Mouse (Mus musculus): Measurements from ENCODE around the gene Cacna1e.
A peak's percentile ranks its signal among the peaks of the same experiment; 100 is the strongest.

Gene Cacna1e

GRCm38 (mm10) chr1:154491071-154491470 is 393.2 kb downstream of the Cacna1e start:
- no peak for DNase-seq

- DNase-seq, result no peak
Measured at GRCm38 (mm10) chr1:154476671-154477070, 407.6 kb downstream of the Cacna1e start.

DNA sequence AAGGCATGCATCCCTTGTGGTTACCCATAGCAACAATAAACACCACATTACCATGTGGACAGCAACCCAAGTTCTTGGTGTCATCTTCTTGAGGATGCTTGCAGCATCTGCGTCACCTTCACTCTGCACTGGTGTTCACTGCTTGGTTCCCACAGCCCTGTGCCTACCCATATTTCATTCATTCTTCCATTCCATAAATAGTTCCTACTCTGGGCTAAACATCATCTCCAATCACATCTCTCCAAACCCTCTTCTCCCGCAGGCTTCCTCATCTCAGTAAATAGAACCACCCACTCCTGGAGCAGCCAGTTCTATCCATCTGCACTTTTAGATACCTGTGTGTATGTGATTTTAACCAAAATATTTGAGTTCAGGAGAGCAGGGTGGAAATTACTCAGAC is 408.6 kb downstream of the Cacna1e start:
- DNase-seq, result no peak

- DNase-seq, result no peak
Measured at GRCm38 (mm10) chr1:154474156-154474555, 410.1 kb downstream of the Cacna1e start.

GRCm38 (mm10) chr1:154467265-154467664 is 417.0 kb downstream of the Cacna1e start:
- no peak for DNase-seq

DNA sequence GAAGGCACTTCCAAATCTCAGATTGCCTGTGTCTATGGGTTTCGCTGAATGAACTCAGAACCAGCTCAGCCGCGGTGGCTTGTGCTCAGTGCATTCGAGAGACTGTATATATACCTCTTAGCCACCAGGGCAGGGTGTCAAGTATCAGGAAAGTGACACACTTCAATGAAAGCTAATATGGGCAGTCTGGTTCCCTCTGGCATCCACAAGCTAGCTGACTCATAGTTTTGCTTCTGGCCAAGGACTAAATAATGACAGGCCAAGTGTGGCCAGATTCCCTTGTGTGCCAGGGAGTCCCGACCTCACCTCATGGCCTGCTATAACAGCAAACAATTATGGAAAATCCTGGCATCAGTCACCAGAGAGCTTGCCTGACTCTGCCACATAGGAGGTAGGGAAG is 422.8 kb downstream of the Cacna1e start:
- DNase-seq, result no peak

DNA sequence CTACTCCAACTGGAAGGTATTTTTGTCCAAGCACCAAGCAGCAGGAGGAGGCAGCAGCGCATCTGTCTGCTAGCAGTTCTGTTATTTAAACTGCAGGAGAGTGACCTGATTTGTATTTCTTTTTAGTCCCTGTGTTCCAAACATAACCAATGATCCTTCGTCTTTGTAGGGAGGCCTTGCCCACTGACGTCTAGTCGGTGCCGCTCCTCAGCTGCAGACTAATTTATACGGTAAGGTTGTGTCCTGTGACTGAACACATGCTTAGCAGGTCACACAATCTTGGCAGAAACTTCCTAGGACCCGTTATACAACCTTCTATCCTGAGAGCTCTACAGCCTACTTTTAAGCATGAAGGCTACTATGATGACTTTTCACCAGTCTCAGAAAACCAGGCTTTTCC is 424.2 kb downstream of the Cacna1e start:
- no peak for DNase-seq

DNA sequence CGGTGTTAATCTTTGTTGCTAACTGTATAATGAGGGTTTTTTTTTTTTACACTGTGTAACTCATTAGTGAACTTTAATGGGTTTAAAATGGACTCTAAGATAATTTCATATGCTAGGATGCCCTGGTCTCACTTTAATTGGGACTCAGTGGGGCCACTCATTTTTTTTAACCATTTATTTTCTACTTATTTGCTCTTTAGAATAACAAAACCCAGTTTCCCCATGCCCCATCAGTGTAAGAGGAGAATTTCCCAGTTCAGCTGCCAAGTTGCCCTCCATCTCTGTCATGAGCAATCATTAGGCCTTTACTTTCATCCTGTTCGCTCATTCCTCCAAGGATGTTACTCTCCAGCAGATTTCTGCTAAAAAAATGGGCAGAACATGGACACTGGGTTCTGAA is 425.7 kb downstream of the Cacna1e start:
- no peak for DNase-seq

GRCm38 (mm10) chr1:154450799-154451198 is 433.5 kb downstream of the Cacna1e start:
- no peak for DNase-seq

DNA sequence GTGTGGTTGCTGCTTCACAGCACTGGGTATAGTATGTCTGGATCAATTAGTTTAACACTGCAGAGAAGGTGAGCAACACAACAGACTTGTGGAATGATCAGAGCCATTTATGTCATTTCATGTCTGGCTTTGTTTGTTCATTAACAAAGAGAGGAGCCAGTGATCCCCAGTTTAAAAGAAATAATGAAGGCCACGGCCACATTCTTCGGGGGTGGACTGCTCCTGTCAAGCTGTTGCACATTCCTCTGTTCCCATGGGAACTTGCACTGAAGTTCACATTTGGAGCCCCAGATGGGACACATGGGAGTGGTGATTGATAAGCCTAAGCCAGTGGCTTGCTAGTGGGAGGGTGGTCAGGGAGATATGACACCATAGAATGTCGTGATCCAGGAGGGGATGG is 437.8 kb downstream of the Cacna1e start:
- DNase-seq, result no peak

DNA sequence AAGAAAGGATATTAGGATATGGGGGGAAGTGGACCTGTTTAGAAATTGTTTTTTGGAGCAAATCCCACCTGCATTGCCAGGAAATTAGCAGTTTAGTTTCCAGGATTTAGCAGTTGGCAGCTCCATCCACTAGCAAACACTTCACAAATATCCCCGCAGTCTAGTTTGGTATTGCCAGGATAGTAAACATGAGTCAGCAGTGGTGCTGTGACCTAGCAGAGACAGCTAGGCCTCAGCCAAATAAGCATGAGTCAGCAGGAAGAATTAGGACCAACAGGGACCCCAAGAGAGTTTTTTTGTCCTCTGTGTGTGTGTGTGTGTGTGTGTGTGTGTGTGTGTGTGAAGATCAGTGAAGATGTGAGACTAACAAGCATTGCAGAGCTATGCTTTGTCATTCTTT is 450.8 kb downstream of the Cacna1e start:
- no peak for DNase-seq

DNA sequence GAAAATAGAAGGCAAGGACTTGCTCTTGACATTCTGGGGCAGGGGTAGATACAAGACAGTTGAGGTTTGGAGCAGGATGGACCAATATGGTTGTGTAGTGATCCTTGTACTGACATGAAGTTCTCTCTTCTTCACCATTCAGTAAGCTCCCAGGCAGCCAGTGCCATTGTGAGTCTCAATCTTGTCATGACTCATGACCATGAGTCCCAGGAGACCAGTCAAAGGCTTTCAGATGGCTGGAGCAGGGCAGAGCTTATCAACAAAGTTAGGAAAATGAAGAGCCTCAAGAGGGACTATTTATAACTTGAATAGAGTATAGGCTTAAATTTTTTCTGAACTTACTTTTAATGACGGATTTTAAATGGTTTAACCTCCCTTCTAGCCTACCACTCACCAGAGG is 451.2 kb downstream of the Cacna1e start:
- DNase-seq, result no peak

- DNase-seq, result no peak
Measured at GRCm38 (mm10) chr1:154428276-154428675, 456.0 kb downstream of the Cacna1e start.

GRCm38 (mm10) chr1:154418278-154418677 is 466.0 kb downstream of the Cacna1e start:
- no peak for DNase-seq

DNA sequence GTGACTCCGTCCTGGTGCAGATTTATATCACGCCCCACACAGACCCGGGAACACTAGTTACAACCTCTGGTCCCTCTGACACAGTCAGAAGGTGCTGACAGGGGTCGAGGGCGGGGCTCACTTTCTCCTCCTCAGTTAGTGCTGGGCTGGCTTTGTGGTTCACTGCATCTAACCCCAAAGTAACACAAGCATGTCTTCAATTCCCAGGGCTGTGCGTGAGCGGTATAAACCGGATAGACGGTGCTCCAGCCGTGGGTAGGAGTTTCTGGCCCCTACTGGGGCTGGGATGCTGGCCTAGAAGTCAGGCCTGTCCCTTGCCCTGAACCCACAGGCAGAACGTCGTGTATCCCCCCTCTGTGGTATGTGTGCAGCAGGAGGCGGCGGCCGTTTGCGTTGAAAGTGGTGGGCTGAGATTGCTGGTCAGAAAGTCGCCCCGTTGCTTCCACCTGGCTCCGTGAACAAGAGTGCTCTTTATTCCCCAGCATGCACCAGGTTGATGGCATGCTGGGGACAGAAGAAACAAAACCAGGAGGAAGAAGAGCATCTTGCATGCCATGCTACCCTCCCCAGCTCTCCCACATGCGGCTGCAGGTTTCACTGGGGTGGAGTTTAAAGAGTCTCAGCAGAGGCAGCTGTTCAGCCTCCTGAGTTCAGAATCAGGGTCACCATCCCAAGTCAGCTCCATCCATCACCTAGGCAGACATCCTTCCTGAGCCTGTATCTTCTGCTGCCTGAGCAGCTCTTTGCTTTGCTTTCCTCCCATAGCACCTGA is 467.7 kb downstream of the Cacna1e start:
- peak; percentile 37 for DNase-seq

DNA sequence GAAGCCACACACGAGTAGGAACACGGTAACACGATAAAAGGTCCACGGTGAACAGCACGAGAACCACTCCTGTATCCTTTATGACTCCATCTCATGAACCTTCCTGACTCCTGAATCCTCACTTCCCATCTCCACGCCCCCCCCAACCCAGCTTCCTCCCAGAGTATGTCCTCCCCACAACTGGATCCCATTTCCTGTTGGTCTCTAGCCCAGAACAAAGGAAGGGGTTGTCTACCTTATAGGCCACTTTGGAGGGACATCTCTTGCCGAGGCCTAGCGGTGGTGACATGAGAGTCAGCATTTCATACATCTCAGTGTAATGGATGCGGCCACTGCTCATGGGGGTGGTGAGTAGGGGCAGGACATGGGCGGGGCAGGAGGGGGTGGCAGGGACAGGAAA is 468.5 kb downstream of the Cacna1e start:
- DNase-seq, result no peak

- DNase-seq, result no peak
Measured at GRCm38 (mm10) chr1:154413138-154413537, 471.2 kb downstream of the Cacna1e start.

GRCm38 (mm10) chr1:154409051-154409450 is 475.2 kb downstream of the Cacna1e start:
- no peak for DNase-seq

GRCm38 (mm10) chr1:154391979-154392378 is 492.3 kb downstream of the Cacna1e start:
- no peak for DNase-seq
